13 mouse cellular contexts compared by ENCODE assay signal in the genomic region with DNA sequence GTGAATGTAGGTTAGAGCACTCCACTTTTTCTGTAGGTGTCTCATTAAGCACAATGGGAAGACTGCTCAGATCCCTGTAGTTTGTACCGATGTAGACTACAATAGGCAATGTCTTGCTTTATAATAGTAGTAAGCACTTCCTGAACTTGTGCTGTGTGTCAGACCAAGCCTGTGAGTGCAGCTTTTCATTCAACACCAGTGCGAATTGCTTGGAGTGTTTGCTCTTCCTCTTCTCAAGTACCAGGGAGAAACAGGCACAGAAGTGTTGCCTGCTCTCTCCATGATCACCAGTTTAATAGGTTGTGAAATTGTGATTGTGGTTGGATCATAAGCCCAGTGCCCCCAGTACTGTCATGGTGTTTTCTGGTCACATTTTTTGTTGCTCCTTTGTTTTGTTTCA. TPM values are rescaled to one million over a fixed set of nuclear protein-coding genes. Genes with fewer than 3 reads are reported as not detected.
DNase-seq lines count a peak whose midpoint lies in the region; ATAC-seq and TF ChIP-seq lines count a peak whose summit lies in the region.
"Had no signal": no experiment of that assay in that cellular context is flagged by ENCODE, and none has a peak within 500 bp of the region (broad histone marks: within the 10 kb centered on the region; RNA-seq: fewer than 3 reads in every experiment).

No protein-coding gene starts in this region.

- H3K36me3 ChIP-seq in forebrain, embryonic 16.5 days (ENCODE audit: control insufficient read depth, insufficient read depth) = no peaks in the 10 kb centered on the region
- H3K36me3 ChIP-seq in forebrain, embryonic 12.5 days (replicated peaks) = no peaks in the 10 kb centered on the region
- no peaks in the 10 kb centered on the region for H3K36me3 ChIP-seq in hindbrain, embryonic 16.5 days (ENCODE audit: control insufficient read depth, insufficient read depth, low read length)
- no peaks in the 10 kb centered on the region for H3K36me3 ChIP-seq in hindbrain, embryonic 13.5 days
- no peaks in the 10 kb centered on the region for H3K36me3 ChIP-seq in lung, embryonic 16.5 days (ENCODE audit: control insufficient read depth, insufficient read depth, low read length)

- DNase-seq in lung, postnatal 14 days = no peak
- DNase-seq in natural killer cell, adult 2 months (ENCODE audit: low spot score in 2 of 2) = no peak
- DNase-seq: adrenal gland, postnatal 10 days; B cell, adult 2 months; kidney, adult 11 months; kidney, postnatal 14 days had no signal

- H3K9me3 ChIP-seq in forebrain, embryonic 16.5 days (ENCODE audit: control insufficient read depth, low read length) = no peaks in the 10 kb centered on the region
- no peaks in the 10 kb centered on the region for H3K9me3 ChIP-seq in forebrain, embryonic 12.5 days
- no peaks in the 10 kb centered on the region for H3K9me3 ChIP-seq in hindbrain, embryonic 16.5 days (ENCODE audit: control insufficient read depth, low read length)
- H3K9me3 ChIP-seq in hindbrain, embryonic 13.5 days = no peaks in the 10 kb centered on the region
- no peaks in the 10 kb centered on the region for H3K9me3 ChIP-seq in lung, embryonic 16.5 days (ENCODE audit: control insufficient read depth, low read length)

- ATAC-seq in forebrain, embryonic 16.5 days = peak; percentile 22; the same call in 1 of the 2 replicates
- no peak for ATAC-seq in forebrain, embryonic 12.5 days (ENCODE audit: low FRiP score)
- no peak for ATAC-seq in hindbrain, embryonic 16.5 days
- no peak for ATAC-seq in hindbrain, embryonic 13.5 days (ENCODE audit: low FRiP score)
- ATAC-seq in lung, embryonic 16.5 days (ENCODE audit: low read depth) = peak; percentile 72

- 64% methylated on average over 2 of the region's 2 CpGs for WGBS in forebrain, embryonic 16.5 days
- WGBS in forebrain, embryonic 12.5 days = 56% methylated on average over 2 of the region's 2 CpGs
- 55% methylated on average over 2 of the region's 2 CpGs for WGBS in hindbrain, embryonic 16.5 days
- WGBS in hindbrain, embryonic 13.5 days = 65% methylated on average over 2 of the region's 2 CpGs
- WGBS in lung, embryonic 16.5 days = 51% methylated on average over 2 of the region's 2 CpGs
- WGBS in olfactory bulb, adult 2 months = 60% methylated on average over 2 of the region's 2 CpGs

- peaks cover 7% of the 10 kb centered on the region for H3K4me1 ChIP-seq in forebrain, embryonic 16.5 days (replicated peaks; ENCODE audit: control insufficient read depth, insufficient read depth, low read length)
- peaks cover 29% of the 10 kb centered on the region for H3K4me1 ChIP-seq in forebrain, embryonic 12.5 days
- H3K4me1 ChIP-seq in hindbrain, embryonic 16.5 days (ENCODE audit: control insufficient read depth, insufficient read depth, low read depth, low read length) = peaks cover 14% of the 10 kb centered on the region
- H3K4me1 ChIP-seq in hindbrain, embryonic 13.5 days (replicated peaks) = peaks cover 60% of the 10 kb centered on the region
- peaks cover 20% of the 10 kb centered on the region for H3K4me1 ChIP-seq in lung, embryonic 16.5 days (replicated peaks; ENCODE audit: control insufficient read depth, insufficient read depth, low read length)
- H3K4me1 ChIP-seq in olfactory bulb, adult 2 months (ENCODE audit: control insufficient read depth, insufficient read depth, low read length) = peaks cover 9% of the 10 kb centered on the region; the same call in 1 of the 2 replicates

- H3K27ac ChIP-seq in forebrain, embryonic 16.5 days (ENCODE audit: low read length) = no peak overlapping the region
- H3K27ac ChIP-seq in forebrain, embryonic 12.5 days = no peak overlapping the region
- peak overlapping the region; percentile 46; the same call in 1 of the 2 replicates for H3K27ac ChIP-seq in hindbrain, embryonic 16.5 days (ENCODE audit: low read depth, low read length)
- H3K27ac ChIP-seq in hindbrain, embryonic 13.5 days = no peak overlapping the region
- H3K27ac ChIP-seq in lung, embryonic 16.5 days (ENCODE audit: low read length) = no peak overlapping the region
- H3K27ac ChIP-seq in olfactory bulb, adult 2 months (ENCODE audit: insufficient read depth, low read depth, low read length) = peak overlapping the region; percentile 73; the same call in 1 of the 2 replicates
- H3K27ac ChIP-seq: stomach, postnatal 0 days had no signal

- no peaks in the 10 kb centered on the region for H3K27me3 ChIP-seq in forebrain, embryonic 16.5 days (replicated peaks; ENCODE audit: control insufficient read depth, insufficient read depth, low read length)
- no peaks in the 10 kb centered on the region for H3K27me3 ChIP-seq in forebrain, embryonic 12.5 days
- no peaks in the 10 kb centered on the region for H3K27me3 ChIP-seq in hindbrain, embryonic 16.5 days (replicated peaks; ENCODE audit: control insufficient read depth, insufficient read depth, low read length)
- no peaks in the 10 kb centered on the region for H3K27me3 ChIP-seq in hindbrain, embryonic 13.5 days
- H3K27me3 ChIP-seq in lung, embryonic 16.5 days (ENCODE audit: control insufficient read depth, insufficient read depth, low read depth, low read length) = no peaks in the 10 kb centered on the region

- no peak for TF ChIP-seq POLR2A in olfactory bulb, adult 2 months (IDR thresholded peaks at IDR 0.05; ENCODE audit: insufficient read depth, low read depth, low read length)

- no peak overlapping the region for H3K9ac ChIP-seq in forebrain, embryonic 16.5 days (replicated peaks; ENCODE audit: low read depth, low read length)
- no peak overlapping the region for H3K9ac ChIP-seq in forebrain, embryonic 12.5 days
- no peak overlapping the region for H3K9ac ChIP-seq in hindbrain, embryonic 16.5 days (ENCODE audit: low read depth, low read length)
- H3K9ac ChIP-seq in hindbrain, embryonic 13.5 days = no peak overlapping the region
- no peak overlapping the region for H3K9ac ChIP-seq in lung, embryonic 16.5 days (ENCODE audit: low read length)

- H3K4me3 ChIP-seq in forebrain, embryonic 16.5 days (replicated peaks; ENCODE audit: low read length) = no peak overlapping the region
- H3K4me3 ChIP-seq in forebrain, embryonic 12.5 days (replicated peaks) = no peak overlapping the region
- H3K4me3 ChIP-seq in hindbrain, embryonic 16.5 days (ENCODE audit: low read length) = no peak overlapping the region
- H3K4me3 ChIP-seq in hindbrain, embryonic 13.5 days = no peak overlapping the region
- H3K4me3 ChIP-seq in lung, embryonic 16.5 days (ENCODE audit: low read length) = no peak overlapping the region
- no peak overlapping the region for H3K4me3 ChIP-seq in olfactory bulb, adult 2 months (ENCODE audit: insufficient read depth, low read depth, low read length)

- TF ChIP-seq CTCF in olfactory bulb, adult 2 months (IDR thresholded peaks at IDR 0.05; ENCODE audit: insufficient read depth, low read depth, low read length) = no peak

- no peak overlapping the region for H3K4me2 ChIP-seq in forebrain, embryonic 16.5 days (ENCODE audit: low read length)
- no peak overlapping the region for H3K4me2 ChIP-seq in forebrain, embryonic 12.5 days
- no peak overlapping the region for H3K4me2 ChIP-seq in hindbrain, embryonic 16.5 days (ENCODE audit: low read length)
- H3K4me2 ChIP-seq in hindbrain, embryonic 13.5 days = no peak overlapping the region
- peak overlapping the region; percentile 21; the same call in 1 of the 2 replicates for H3K4me2 ChIP-seq in lung, embryonic 16.5 days (ENCODE audit: low read depth, low read length)

RNA-seq across cellular contexts. Expression of gene Dock4, which starts 18.1 kb away (rescaled TPM):
- 24.4 and 41.6 TPM in 2 replicates for polyA plus RNA-seq in forebrain, embryonic 16.5 days (2015; fragmentation: Nextera tagmentation; extraction: Ambion mirVana)
- 25.9 and 32.7 TPM in 2 replicates for polyA plus RNA-seq in forebrain, embryonic 12.5 days (2016; fragmentation: Nextera tagmentation; extraction: Ambion mirVana)
- 27.9 and 28.9 TPM in 2 replicates for polyA plus RNA-seq in hindbrain, embryonic 16.5 days (2015; fragmentation: Nextera tagmentation; extraction: Ambion mirVana)
- polyA plus RNA-seq in hindbrain, embryonic 13.5 days (2015; fragmentation: Nextera tagmentation; extraction: Ambion mirVana) = 40.5 and 43.4 TPM in 2 replicates
- polyA plus RNA-seq in lung, embryonic 16.5 days (2015; fragmentation: Nextera tagmentation; extraction: Ambion mirVana) = 28.4 and 32.9 TPM in 2 replicates
- polyA plus RNA-seq in olfactory bulb, adult 2 months (2012; ENCODE audit: insufficient read depth, insufficient read length, low replicate concordance, missing spikeins) = not detected in 2 replicates

RNA-seq across cellular contexts. Expression of gene Zfp277, which starts 18.1 kb away (rescaled TPM):
- 30.5 and 33.4 TPM in 2 replicates for polyA plus RNA-seq in forebrain, embryonic 16.5 days (2015; fragmentation: Nextera tagmentation; extraction: Ambion mirVana)
- 29.7 and 29.8 TPM in 2 replicates for polyA plus RNA-seq in forebrain, embryonic 12.5 days (2016; fragmentation: Nextera tagmentation; extraction: Ambion mirVana)
- polyA plus RNA-seq in hindbrain, embryonic 16.5 days (2015; fragmentation: Nextera tagmentation; extraction: Ambion mirVana) = 30.9 and 33.0 TPM in 2 replicates
- 29.9 TPM in 2 replicates for polyA plus RNA-seq in hindbrain, embryonic 13.5 days (2015; fragmentation: Nextera tagmentation; extraction: Ambion mirVana)
- polyA plus RNA-seq in lung, embryonic 16.5 days (2015; fragmentation: Nextera tagmentation; extraction: Ambion mirVana) = 42.3 and 42.8 TPM in 2 replicates
- not detected in 2 replicates for polyA plus RNA-seq in olfactory bulb, adult 2 months (2012; ENCODE audit: insufficient read depth, insufficient read length, low replicate concordance, missing spikeins)

Comparison
In these comparisons a context has a peak if more than half of its experiments do, and no peak if none do; other contexts are left out.
1. ATAC-seq: peak in forebrain, embryonic 16.5 days (single experiment) and lung, embryonic 16.5 days (single experiment); none in forebrain, embryonic 12.5 days (single experiment), hindbrain, embryonic 16.5 days (single experiment) and hindbrain, embryonic 13.5 days (single experiment).
2. H3K27ac ChIP-seq: peak in hindbrain, embryonic 16.5 days (single experiment) and olfactory bulb, adult 2 months (single experiment); none in forebrain, embryonic 16.5 days (single experiment), forebrain, embryonic 12.5 days (single experiment), hindbrain, embryonic 13.5 days (single experiment) and lung, embryonic 16.5 days (single experiment).
3. RNA of gene Zfp277, which starts 18.1 kb away (polyA plus RNA-seq): 42.3 to 42.8 TPM in lung, embryonic 16.5 days, 30.9 to 33.0 TPM in hindbrain, embryonic 16.5 days, 30.5 to 33.4 TPM in forebrain, embryonic 16.5 days, 29.9 TPM in hindbrain, embryonic 13.5 days and 29.7 to 29.8 TPM in forebrain, embryonic 12.5 days; not detected in olfactory bulb, adult 2 months; every median in the first group is over 10 times any median in the second.